Mouse (Mus musculus) G1E (cell line): ENCODE measurements around the gene 4931422A03Rik. TPM values are rescaled to one million over a fixed set of nuclear protein-coding genes. Genes with fewer than 3 reads are reported as not detected.

Source experiments
- ATAC-seq: 2 replicates; pipeline ENCODE4 v1.8.0; 2016; ENCODE audit warnings: mild to moderate bottlenecking; ENCODE audit not compliant: insufficient number of reproducible peaks, poor library complexity, low FRiP score, severe bottlenecking; ENCODE audit errors: extremely low read depth
- DNase-seq: peaks from one replicate; pipeline ENCODE4 v3.0.0; 2012; ENCODE audit warnings: low spot score
- H3K27me3 ChIP-seq: 2 replicates; pipeline ENCODE4 v1.6.1; 2012; ENCODE audit warnings: mild to moderate bottlenecking, low read length, inconsistent platforms; ENCODE audit not compliant: insufficient read depth
- H3K36me3 ChIP-seq: replicated peaks from 2 replicates; pipeline ENCODE3; 2012; ENCODE audit warnings: mild to moderate bottlenecking, inconsistent platforms
- H3K4me1 ChIP-seq: 2 replicates; pipeline ENCODE4 v1.6.1; 2012; ENCODE audit warnings: low read depth, low read length, inconsistent platforms, mixed read lengths; ENCODE audit not compliant: insufficient read depth
- H3K4me3 ChIP-seq: 2 replicates; pipeline ENCODE4 v1.5.1; 2012; ENCODE audit warnings: low read depth, mild to moderate bottlenecking, inconsistent platforms, low read length, moderate library complexity, mixed read lengths
- H3K9me3 ChIP-seq: replicated peaks from 2 replicates; pipeline ENCODE4 v1.6.1; 2012; ENCODE audit warnings: inconsistent platforms
- CTCF ChIP-seq: IDR thresholded peaks from 2 replicates; pipeline ENCODE4 v1.5.1; 2012; ENCODE audit warnings: low read depth, low read length, inconsistent platforms, mixed read lengths
- GATA1 ChIP-seq: IDR thresholded peaks from 2 replicates; pipeline ENCODE4 v1.6.1; 2012; ENCODE audit warnings: borderline replicate concordance, low read length, inconsistent platforms, mixed read lengths
- GATA2 ChIP-seq: IDR thresholded peaks from 2 replicates; pipeline ENCODE4 v1.6.1; 2012; ENCODE audit warnings: low read depth, low read length, inconsistent platforms, borderline replicate concordance
- POLR2AphosphoS5 ChIP-seq: IDR thresholded peaks from 2 replicates; pipeline ENCODE4 v1.6.1; 2012; ENCODE audit warnings: low read depth, low read length, inconsistent platforms; ENCODE audit not compliant: insufficient replicate concordance
- TAL1 ChIP-seq: conservative IDR thresholded peaks from 2 replicates; pipeline ENCODE4 v1.6.1; 2012; ENCODE audit warnings: low read depth, low read length, inconsistent platforms, mixed read lengths
- polyA plus RNA-seq: library from polyadenylated mRNA; stranded (reverse); fragments of >175 nt; gene quantifications from 2 replicates; pipeline ENCODE4 v1.2.3, GENCODE M21; 2012
- total RNA-seq, 2 experiments: library from RNA; stranded (forward) in 1 of 2; stranded (reverse) in 1 of 2; fragments of 200-1000 nt in 1 of 2; fragments of >200 nt in 1 of 2; fragmentation: Nextera tagmentation in 1 of 2; gene quantifications; 2 replicates each; pipeline ENCODE4 v1.2.3; 2014 to 2017

4931422A03Rik gene
- total and polyA plus RNA-seq, 3 experiments: 0.38 TPM; not detected in 2

DNA sequence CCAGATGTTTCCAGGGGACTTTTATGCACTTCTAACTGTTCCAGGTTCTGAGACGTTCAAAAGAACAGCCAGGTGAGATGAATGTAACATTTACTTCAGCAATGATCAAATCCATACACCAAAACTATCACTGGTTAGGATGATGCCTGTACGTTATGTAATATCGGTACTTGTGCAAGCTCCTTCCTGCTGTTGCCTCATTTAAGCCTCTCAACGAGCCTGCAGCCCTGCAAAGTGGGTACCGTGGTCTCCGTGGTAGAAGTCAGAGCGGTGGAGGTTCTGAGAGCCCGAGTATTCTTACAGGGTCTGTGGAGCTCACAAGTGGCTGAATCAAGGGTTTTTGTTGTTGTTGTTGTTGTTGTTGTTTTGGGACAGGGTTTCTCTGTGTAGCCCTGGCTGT, 81.3 kb downstream of the 4931422A03Rik start:
- no peak for ATAC-seq
- peaks cover 46% of the 10 kb centered on the region for H3K4me1 ChIP-seq

DNA sequence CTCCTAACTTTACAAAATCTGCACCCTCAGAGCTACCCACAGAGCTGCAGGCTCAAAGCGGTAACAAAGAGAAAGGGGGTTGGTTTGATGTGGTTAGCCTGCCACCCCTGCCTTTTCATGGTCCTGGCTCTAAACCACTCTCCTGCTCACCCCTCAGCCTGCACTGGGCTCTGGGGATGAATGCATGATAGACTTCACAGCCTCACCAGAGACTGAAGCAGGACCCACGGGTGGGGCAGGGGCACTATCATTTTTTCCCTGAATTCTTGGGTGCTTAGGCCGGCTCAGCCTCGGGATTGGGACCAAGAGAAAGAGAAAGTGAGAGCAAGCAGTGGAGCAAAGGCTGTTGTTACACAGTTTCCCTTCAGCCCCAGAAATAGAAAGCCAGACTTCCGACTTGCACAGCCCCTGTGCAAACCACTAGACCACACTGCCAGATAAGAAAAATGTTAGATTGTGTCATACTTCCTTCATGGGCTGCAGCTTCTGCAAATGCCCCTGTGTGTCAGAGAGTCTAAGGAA, 82.5 kb downstream of the 4931422A03Rik start:
- Histone ChIP-seq H3K4me1 (peaks cover 50% of the 10 kb centered on the region), H3K4me3 (no peak overlapping the region), H3K27me3 (peaks cover 2% of the 10 kb centered on the region; the same call in 1 of the 2 replicates), H3K36me3 (no peaks in the 10 kb centered on the region), H3K9me3 (no peaks in the 10 kb centered on the region)
- DNase-seq (no peak), ATAC-seq (peak; percentile 28; the same call in 1 of the 2 replicates)
- no peak for TF ChIP-seq GATA1
- TF ChIP-seq TAL1: no peak
- TF ChIP-seq GATA2: no peak
- no peak for TF ChIP-seq CTCF
- no peak for TF ChIP-seq POLR2AphosphoS5

More for the DNA sequence above, 81.3 kb downstream of the 4931422A03Rik start:
- H3K9me3 ChIP-seq: no peaks in the 10 kb centered on the region
- H3K27me3 ChIP-seq: peaks cover 2% of the 10 kb centered on the region; the same call in 1 of the 2 replicates
- TF ChIP-seq GATA2 (no peak), POLR2AphosphoS5 (no peak), TAL1 (no peak), GATA1 (no peak), CTCF (no peak)
- no peak overlapping the region for H3K4me3 ChIP-seq
- H3K36me3 ChIP-seq: no peaks in the 10 kb centered on the region
- no peak for DNase-seq

DNA sequence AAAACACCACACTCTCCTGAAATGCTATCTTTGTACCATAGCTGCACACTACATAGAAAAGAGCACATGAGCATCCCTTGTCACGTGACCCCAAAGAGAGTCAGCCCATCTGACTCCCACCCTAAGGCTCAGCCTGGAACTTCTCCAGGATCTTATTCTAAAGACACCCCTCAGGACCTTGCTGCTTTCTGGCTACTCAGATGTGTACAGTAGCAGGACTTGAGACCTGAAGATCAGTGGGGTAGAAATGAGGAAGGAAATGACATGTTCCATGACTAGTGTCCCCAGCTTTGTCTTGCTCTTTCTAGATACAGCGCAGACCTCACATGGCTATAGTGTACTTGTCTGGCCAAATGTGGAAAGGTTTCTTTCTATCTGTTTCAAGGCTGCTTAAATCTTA, 83.3 kb downstream of the 4931422A03Rik start:
- Histone ChIP-seq H3K4me3 (no peak overlapping the region), H3K27me3 (peaks cover 2% of the 10 kb centered on the region; the same call in 1 of the 2 replicates), H3K9me3 (no peaks in the 10 kb centered on the region), H3K4me1 (peaks cover 52% of the 10 kb centered on the region), H3K36me3 (no peaks in the 10 kb centered on the region)
- no peak for DNase-seq
- ATAC-seq: peak; percentile 60; the same call in 1 of the 2 replicates
- TF ChIP-seq TAL1 (no peak), CTCF (no peak), GATA2 (no peak), GATA1 (no peak), POLR2AphosphoS5 (no peak)

DNA sequence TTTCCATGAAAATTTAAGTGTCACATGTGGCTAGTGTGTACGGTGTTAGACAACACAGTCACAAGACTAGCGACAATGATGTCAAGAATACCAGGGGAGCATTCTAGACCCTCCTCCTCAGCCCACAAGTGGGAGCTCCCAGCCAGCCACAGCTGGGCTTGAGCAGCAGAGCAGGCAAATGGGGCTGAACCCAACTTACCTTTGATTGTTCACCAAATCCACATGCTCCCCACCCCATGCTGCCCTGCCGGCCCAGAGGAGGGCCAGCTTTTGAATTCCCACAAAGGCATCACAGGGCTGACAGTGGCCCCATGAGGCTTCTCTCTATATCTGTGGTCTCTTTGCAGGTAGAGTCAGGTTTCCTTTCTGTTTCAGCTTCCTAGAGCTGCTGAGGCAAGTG, 87.1 kb downstream of the 4931422A03Rik start:
- Histone ChIP-seq H3K9me3 (no peaks in the 10 kb centered on the region), H3K36me3 (no peaks in the 10 kb centered on the region), H3K4me1 (peaks cover 39% of the 10 kb centered on the region), H3K27me3 (no peaks in the 10 kb centered on the region), H3K4me3 (no peak overlapping the region)
- TF ChIP-seq GATA2 (no peak), CTCF (no peak), POLR2AphosphoS5 (no peak), GATA1 (no peak), TAL1 (no peak)
- no peak for ATAC-seq
- no peak for DNase-seq

DNA sequence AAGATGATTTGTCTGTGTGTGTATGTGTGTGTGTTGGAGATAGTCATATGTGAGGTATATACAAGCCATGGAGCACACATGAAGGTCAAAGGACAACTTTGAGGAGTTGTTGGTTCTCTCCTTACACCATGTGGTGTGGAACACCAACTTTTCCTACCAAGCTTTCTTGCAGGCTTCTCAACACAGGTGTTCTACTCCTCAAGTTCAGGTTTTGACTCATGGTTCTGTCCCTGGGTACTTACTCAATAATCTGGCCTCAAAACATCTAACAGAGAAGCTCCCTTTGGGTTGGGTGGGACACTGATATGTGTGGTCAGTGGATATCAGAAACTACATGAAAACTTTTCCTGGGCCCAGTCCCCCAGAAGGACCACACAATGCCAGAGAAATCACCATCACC, 89.2 kb downstream of the 4931422A03Rik start:
- H3K4me1 ChIP-seq: peaks cover 34% of the 10 kb centered on the region
- H3K27me3 ChIP-seq: no peaks in the 10 kb centered on the region
- ATAC-seq: no peak
- DNase-seq: no peak
- H3K9me3 ChIP-seq: no peaks in the 10 kb centered on the region
- no peaks in the 10 kb centered on the region for H3K36me3 ChIP-seq
- no peak overlapping the region for H3K4me3 ChIP-seq
- TF ChIP-seq GATA2 (no peak), TAL1 (no peak), GATA1 (no peak), POLR2AphosphoS5 (no peak)

DNA sequence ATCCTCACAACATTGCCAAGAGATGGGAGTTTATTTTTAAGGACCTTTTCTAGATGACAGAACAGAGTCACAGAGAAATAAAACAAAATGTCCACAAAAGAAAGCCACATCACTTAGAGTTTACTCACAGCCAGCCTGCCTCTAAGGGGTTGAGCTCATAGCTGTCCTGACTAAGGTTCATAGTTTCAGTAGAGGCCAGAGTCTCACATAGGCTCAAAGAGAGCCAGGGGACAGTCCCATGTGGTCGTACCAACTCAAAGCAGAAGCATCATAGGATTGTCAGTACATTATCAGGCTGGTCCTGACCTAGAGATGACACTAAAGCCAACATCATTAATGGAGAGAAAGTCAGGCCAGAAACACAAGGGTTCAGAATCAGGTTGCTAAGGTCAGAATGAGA, 89.6 kb downstream of the 4931422A03Rik start:
- H3K4me3 ChIP-seq: no peak overlapping the region
- H3K4me1 ChIP-seq: peaks cover 35% of the 10 kb centered on the region
- TF ChIP-seq GATA1 (no peak), POLR2AphosphoS5 (no peak), CTCF (no peak), GATA2 (no peak), TAL1 (no peak)
- no peaks in the 10 kb centered on the region for H3K27me3 ChIP-seq
- DNase-seq: no peak
- no peak for ATAC-seq
- H3K9me3 ChIP-seq: no peaks in the 10 kb centered on the region
- H3K36me3 ChIP-seq: no peaks in the 10 kb centered on the region
